Mouse (Mus musculus) lung, embryonic 16.5 days (tissue): Measurements from ENCODE around the gene Palm2. TPM values are rescaled to one million over a fixed set of nuclear protein-coding genes. Genes with fewer than 3 reads are reported as not detected.

Experiments
- ATAC-seq: fragments of 200-750 bp; cut with Nextera tagmentation; 2 replicates; pipeline ENCODE4 v1.8.0; 2017; ENCODE audit warnings: low read depth, mild to moderate bottlenecking, moderate library complexity
- H3K27ac ChIP-seq: fragments of 300-500 bp; sonication (generic); 2 replicates; pipeline ENCODE4 v1.5.1; 2014; ENCODE audit warnings: mild to moderate bottlenecking, control low read depth, low read length
- H3K27me3 ChIP-seq: fragments of 300-500 bp; sonication (generic); 2 replicates; pipeline ENCODE4 v1.6.1; 2014; ENCODE audit warnings: low read depth, low read length, mixed read lengths; ENCODE audit not compliant: control insufficient read depth, insufficient read depth
- H3K36me3 ChIP-seq: fragments of 300-500 bp; sonication (generic); 2 replicates; pipeline ENCODE4 v1.6.1; 2014; ENCODE audit warnings: low read length; ENCODE audit not compliant: control insufficient read depth, insufficient read depth
- H3K4me1 ChIP-seq: fragments of 300-500 bp; sonication (generic); replicated peaks from 2 replicates; pipeline ENCODE4 v1.6.1; 2014; ENCODE audit warnings: low read length, mixed read lengths; ENCODE audit not compliant: control insufficient read depth, insufficient read depth
- H3K4me2 ChIP-seq: fragments of 300-500 bp; sonication (generic); 2 replicates; pipeline ENCODE4 v1.6.1; 2014; ENCODE audit warnings: low read depth, low read length, control low read depth
- H3K4me3 ChIP-seq: fragments of 300-500 bp; sonication (generic); 2 replicates; pipeline ENCODE4 v1.5.1; 2014; ENCODE audit warnings: mild to moderate bottlenecking, low read length, control low read depth
- H3K9ac ChIP-seq: fragments of 300-500 bp; sonication (generic); 2 replicates; pipeline ENCODE4 v1.6.1; 2014; ENCODE audit warnings: low read length, control low read depth
- H3K9me3 ChIP-seq: fragments of 300-500 bp; sonication (generic); 2 replicates; pipeline ENCODE4 v1.6.1; 2016; ENCODE audit warnings: low read length; ENCODE audit not compliant: control insufficient read depth
- WGBS: fragments of 180-500 bp; shearing (Covaris S2); extraction: QIAGEN DNeasy Blood & Tissue Kit; methylation state at CpG from one replicate; pipeline ENCODE4 v1.1.7; 2014; 5-methylcytosine and 5-hydroxymethylcytosine counted together
- polyA plus RNA-seq: library from polyadenylated mRNA; unstranded; fragments of >200 nt; fragmentation: Nextera tagmentation; extraction: Ambion mirVana; gene quantifications from 2 replicates; pipeline ENCODE4 v1.2.1, GENCODE M21; 2015

Gene Palm2
- polyA plus RNA-seq, 1 experiment from 2014 or later: 5.9 TPM

DNA sequence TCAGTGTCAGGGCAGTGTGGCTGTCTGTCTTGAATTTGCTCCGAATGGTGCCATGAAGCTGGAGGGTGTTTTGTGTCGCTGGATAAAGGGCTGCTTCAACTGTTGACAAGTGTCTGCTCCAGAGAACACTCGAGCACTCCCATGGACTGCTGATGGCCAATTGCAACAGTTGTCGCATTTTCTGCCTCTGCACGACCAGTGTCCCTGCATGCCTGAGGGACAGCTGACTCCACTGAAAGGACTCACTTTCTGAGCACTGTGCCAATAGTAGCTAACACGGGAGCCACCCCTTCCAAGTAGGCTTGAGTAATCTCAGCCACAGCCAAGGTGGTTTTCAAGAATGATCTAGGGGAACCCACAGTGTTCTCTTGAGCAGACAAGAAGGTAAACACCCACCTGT, 135.7 kb downstream of the Palm2 start:
- Histone ChIP-seq H3K4me2 (peak overlapping the region; percentile 78), H3K9ac (peak overlapping the region; percentile 81), H3K27me3 (no peaks in the 10 kb centered on the region), H3K4me1 (peaks cover 29% of the 10 kb centered on the region), H3K4me3 (peak overlapping the region; percentile 65), H3K36me3 (no peaks in the 10 kb centered on the region), H3K9me3 (no peaks in the 10 kb centered on the region), H3K27ac (peak overlapping the region; percentile 90)
- WGBS: 22% methylated on average over 6 of the region's 6 CpGs
- peak; percentile 29 for ATAC-seq

DNA sequence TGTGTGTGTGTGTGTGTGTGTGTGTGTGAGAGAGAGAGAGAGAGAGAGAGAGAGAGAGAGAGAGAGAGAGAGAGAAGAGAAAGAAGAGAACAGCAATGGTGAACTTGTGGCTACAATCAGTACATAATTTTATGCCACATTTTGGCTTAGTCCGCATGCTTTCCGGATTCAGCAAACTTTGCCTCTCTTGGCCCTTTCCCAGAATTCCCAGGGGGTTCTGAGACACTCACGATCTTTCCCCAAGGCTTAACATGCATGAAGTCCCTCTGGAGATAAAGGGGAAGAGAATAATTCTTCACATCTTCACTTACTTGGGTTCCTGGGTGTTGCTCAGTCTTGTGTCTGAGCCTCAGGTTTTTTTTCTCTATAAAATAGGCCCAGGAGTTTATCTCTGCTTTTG, 136.2 kb downstream of the Palm2 start:
- Histone ChIP-seq H3K27ac (no peak overlapping the region), H3K27me3 (no peaks in the 10 kb centered on the region), H3K4me2 (peak overlapping the region; percentile 78), H3K4me3 (peak overlapping the region; percentile 65), H3K9ac (no peak overlapping the region), H3K4me1 (peaks cover 29% of the 10 kb centered on the region), H3K9me3 (no peaks in the 10 kb centered on the region), H3K36me3 (no peaks in the 10 kb centered on the region)
- ATAC-seq: no peak
- WGBS: 56% methylated on average over 3 of the region's 3 CpGs

GRCm38 (mm10) chr4:57574181-57574580, 140.1 kb downstream of the Palm2 start:
- H3K27ac ChIP-seq: peak overlapping the region; percentile 34; the same call in 1 of the 2 replicates
- no peak overlapping the region for H3K4me3 ChIP-seq
- no peak for ATAC-seq
- peaks cover 25% of the 10 kb centered on the region for H3K4me1 ChIP-seq
- no peaks in the 10 kb centered on the region for H3K9me3 ChIP-seq
- no peaks in the 10 kb centered on the region for H3K27me3 ChIP-seq
- no peak overlapping the region for H3K9ac ChIP-seq
- H3K36me3 ChIP-seq: no peaks in the 10 kb centered on the region
- WGBS: 75% methylated on average over 3 of the region's 3 CpGs
- no peak overlapping the region for H3K4me2 ChIP-seq

DNA sequence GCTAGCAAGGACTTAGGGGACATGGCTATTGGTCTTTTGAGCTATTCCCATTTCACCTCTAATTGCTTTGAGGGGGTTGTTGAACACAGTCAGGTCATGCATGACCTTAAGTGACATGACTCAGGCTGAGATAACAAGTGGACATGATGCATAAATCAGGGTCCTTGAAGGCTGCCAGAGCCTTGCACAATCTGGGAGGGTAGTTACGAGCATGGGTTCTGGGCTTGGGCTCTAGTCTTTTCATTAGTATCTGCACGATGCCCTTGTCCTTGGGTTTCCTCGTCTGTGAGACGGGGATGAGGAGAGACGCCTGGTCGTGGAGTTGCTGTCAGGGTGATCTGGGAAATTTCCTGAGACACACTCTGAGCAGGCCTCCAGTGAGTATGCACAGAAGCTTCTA, 140.6 kb downstream of the Palm2 start:
- H3K9me3 ChIP-seq: no peaks in the 10 kb centered on the region
- H3K27me3 ChIP-seq: no peaks in the 10 kb centered on the region
- H3K4me3 ChIP-seq: no peak overlapping the region
- no peak overlapping the region for H3K9ac ChIP-seq
- H3K27ac ChIP-seq: peak overlapping the region; percentile 34; the same call in 1 of the 2 replicates
- 54% methylated on average over 6 of the region's 6 CpGs for WGBS
- H3K4me1 ChIP-seq: peaks cover 26% of the 10 kb centered on the region
- H3K4me2 ChIP-seq: no peak overlapping the region
- ATAC-seq: peak; percentile 27; the same call in 1 of the 2 replicates
- H3K36me3 ChIP-seq: no peaks in the 10 kb centered on the region

DNA sequence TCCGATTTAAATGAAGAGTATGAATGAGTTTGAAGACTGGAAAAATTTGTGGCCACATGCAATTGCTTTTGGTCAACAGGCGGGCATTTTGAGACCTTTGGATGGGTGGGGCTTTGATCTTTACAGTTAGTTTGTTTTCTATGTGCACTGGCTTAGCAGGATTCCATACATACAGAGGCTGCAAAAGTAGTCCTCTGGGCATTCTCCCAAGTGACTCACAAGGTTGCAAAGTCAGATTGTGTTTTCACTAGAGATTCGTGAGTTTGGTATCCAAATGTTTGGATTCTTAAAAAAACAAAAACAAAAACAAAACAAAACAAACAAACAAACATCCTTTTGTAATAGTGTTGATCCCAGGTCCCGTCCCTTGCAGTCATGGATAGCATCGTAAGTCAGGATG, 141.6 kb downstream of the Palm2 start:
- no peaks in the 10 kb centered on the region for H3K36me3 ChIP-seq
- WGBS: 71% methylated on average over 5 of the region's 5 CpGs
- no peak overlapping the region for H3K4me3 ChIP-seq
- H3K4me1 ChIP-seq: peaks cover 17% of the 10 kb centered on the region
- H3K4me2 ChIP-seq: no peak overlapping the region
- H3K9ac ChIP-seq: no peak overlapping the region
- H3K9me3 ChIP-seq: no peaks in the 10 kb centered on the region
- ATAC-seq: no peak
- no peaks in the 10 kb centered on the region for H3K27me3 ChIP-seq
- H3K27ac ChIP-seq: no peak overlapping the region

GRCm38 (mm10) chr4:57576095-57576494, 142.0 kb downstream of the Palm2 start:
- no peak overlapping the region for H3K27ac ChIP-seq
- H3K9ac ChIP-seq: no peak overlapping the region
- no peak overlapping the region for H3K4me3 ChIP-seq
- no peak for ATAC-seq
- no peak overlapping the region for H3K4me2 ChIP-seq
- H3K27me3 ChIP-seq: no peaks in the 10 kb centered on the region
- H3K36me3 ChIP-seq: no peaks in the 10 kb centered on the region
- 77% methylated on average over 11 of the region's 11 CpGs for WGBS
- no peaks in the 10 kb centered on the region for H3K9me3 ChIP-seq
- peaks cover 13% of the 10 kb centered on the region for H3K4me1 ChIP-seq

DNA sequence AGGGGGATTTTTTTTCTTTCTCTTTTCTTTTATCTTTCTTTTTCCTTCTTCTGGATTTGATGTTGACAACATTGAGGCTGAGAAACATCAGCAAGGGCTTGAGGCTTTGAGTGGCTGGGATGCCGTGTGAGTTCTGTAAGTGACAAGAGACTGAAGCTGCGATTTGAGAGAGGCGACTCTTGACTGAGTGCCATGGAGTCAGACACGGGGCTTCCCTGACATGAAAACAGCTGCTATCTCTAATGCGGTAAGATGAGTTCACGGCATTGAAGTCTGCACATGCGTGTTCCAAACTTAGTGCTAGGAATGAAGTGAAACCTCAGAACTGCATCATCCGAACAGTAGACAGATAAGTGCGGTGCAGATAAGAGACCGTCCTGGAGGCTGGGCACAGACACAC, 145.6 kb downstream of the Palm2 start:
- H3K4me2 ChIP-seq: no peak overlapping the region
- ATAC-seq: peak; percentile 58; the same call in 1 of the 2 replicates
- 52% methylated on average over 10 of the region's 10 CpGs for WGBS
- H3K4me3 ChIP-seq: no peak overlapping the region
- no peak overlapping the region for H3K27ac ChIP-seq
- no peak overlapping the region for H3K9ac ChIP-seq
- H3K9me3 ChIP-seq: no peaks in the 10 kb centered on the region
- no peaks in the 10 kb centered on the region for H3K36me3 ChIP-seq
- no peaks in the 10 kb centered on the region for H3K27me3 ChIP-seq
- H3K4me1 ChIP-seq: peaks cover 7% of the 10 kb centered on the region

- ATAC-seq: no peak
- H3K4me1 ChIP-seq: peaks cover 4% of the 10 kb centered on the region; the same call in 1 of the 2 replicates
- H3K27me3 ChIP-seq: no peaks in the 10 kb centered on the region
- H3K4me2 ChIP-seq: no peak overlapping the region
- WGBS: 76% methylated on average over 6 of the region's 6 CpGs
- H3K27ac ChIP-seq: no peak overlapping the region
- H3K9me3 ChIP-seq: no peaks in the 10 kb centered on the region
- H3K9ac ChIP-seq: no peak overlapping the region
- no peaks in the 10 kb centered on the region for H3K36me3 ChIP-seq
- H3K4me3 ChIP-seq: no peak overlapping the region
These were observed 151.3 kb downstream of the Palm2 start for GRCm38 (mm10) chr4:57585281-57585800.

GRCm38 (mm10) chr4:57586933-57587658, 153.0 kb downstream of the Palm2 start:
- Histone ChIP-seq H3K4me2 (no peak overlapping the region), H3K4me1 (peaks cover 4% of the 10 kb centered on the region), H3K27ac (peak overlapping the region; percentile 30), H3K36me3 (no peaks in the 10 kb centered on the region), H3K9me3 (no peaks in the 10 kb centered on the region), H3K9ac (no peak overlapping the region), H3K27me3 (no peaks in the 10 kb centered on the region), H3K4me3 (no peak overlapping the region)
- ATAC-seq: peak; percentile 46
- 51% methylated on average over 7 of the region's 7 CpGs for WGBS
